Mouse (Mus musculus) large intestine, adult 2 months (tissue): ENCODE results near the gene Slc38a6. TPM values are rescaled to one million over a fixed set of nuclear protein-coding genes. Genes with fewer than 3 reads are reported as not detected.

ENCODE experiments used
- DNase-seq: peaks from one replicate; pipeline ENCODE4 v3.0.0-alpha.2; 2012; ENCODE audit warnings: low read depth, low spot score
- WGBS: fragments of 180-500 bp; shearing (Covaris S2); methylation state at CpG from one replicate; pipeline ENCODE4 v1.1.7; 2018; 5-methylcytosine and 5-hydroxymethylcytosine counted together
- polyA plus RNA-seq: library from polyadenylated mRNA; depleted of rRNA; stranded (reverse); fragments of >200 nt; gene quantifications from 2 replicates; pipeline ENCODE4 v1.2.3, GENCODE M21; 2012

Gene Slc38a6
- polyA plus RNA-seq, 1 experiment: 4.2 TPM

- DNase-seq: no peak
- WGBS: 85% methylated on average over 5 of the region's 5 CpGs
Measured at GRCm38 (mm10) chr12:73353362-73353761, 66.8 kb downstream of the Slc38a6 start.

GRCm38 (mm10) chr12:73354521-73354920 is 67.9 kb downstream of the Slc38a6 start:
- DNase-seq: no peak
- 65% methylated on average over 4 of the region's 4 CpGs for WGBS

GRCm38 (mm10) chr12:73355084-73355775 is 68.7 kb downstream of the Slc38a6 start:
- 83% methylated on average over 14 of the region's 14 CpGs for WGBS
- DNase-seq: no peak

GRCm38 (mm10) chr12:73356696-73357095 is 70.1 kb downstream of the Slc38a6 start:
- WGBS: 68% methylated on average over 2 of the region's 2 CpGs
- no peak for DNase-seq

GRCm38 (mm10) chr12:73357311-73357710 is 70.7 kb downstream of the Slc38a6 start:
- DNase-seq: no peak
- 89% methylated on average over 5 of the region's 5 CpGs for WGBS

GRCm38 (mm10) chr12:73357736-73358135 is 71.2 kb downstream of the Slc38a6 start:
- no peak for DNase-seq

GRCm38 (mm10) chr12:73358640-73359039 is 72.1 kb downstream of the Slc38a6 start:
- WGBS: 84% methylated on average over 2 of the region's 2 CpGs

More at GRCm38 (mm10) chr12:73357736-73358135, 71.2 kb downstream of the Slc38a6 start:
- 91% methylated on average over 3 of the region's 3 CpGs for WGBS

GRCm38 (mm10) chr12:73359520-73359919 is 72.9 kb downstream of the Slc38a6 start:
- no peak for DNase-seq

More at GRCm38 (mm10) chr12:73358640-73359039, 72.1 kb downstream of the Slc38a6 start:
- DNase-seq: no peak

GRCm38 (mm10) chr12:73361201-73361600 is 74.6 kb downstream of the Slc38a6 start:
- WGBS: 62% methylated on average over 11 of the region's 11 CpGs
- no peak for DNase-seq

More at GRCm38 (mm10) chr12:73359520-73359919, 72.9 kb downstream of the Slc38a6 start:
- WGBS: 82% methylated on average over 4 of the region's 4 CpGs

- 88% methylated on average over 6 of the region's 6 CpGs for WGBS
- DNase-seq: no peak
Measured at GRCm38 (mm10) chr12:73363401-73363800, 76.8 kb downstream of the Slc38a6 start.

- 93% methylated on average over 3 of the region's 3 CpGs for WGBS
- DNase-seq: no peak
Measured at GRCm38 (mm10) chr12:73363956-73364355, 77.4 kb downstream of the Slc38a6 start.

- 91% methylated on average over 7 of the region's 7 CpGs for WGBS
Measured at GRCm38 (mm10) chr12:73366581-73366980, 80.0 kb downstream of the Slc38a6 start.

GRCm38 (mm10) chr12:73367460-73368079 is 81.0 kb downstream of the Slc38a6 start:
- no peak for DNase-seq
- 39% methylated on average over 20 of the region's 20 CpGs for WGBS

More at GRCm38 (mm10) chr12:73366581-73366980, 80.0 kb downstream of the Slc38a6 start:
- no peak for DNase-seq

GRCm38 (mm10) chr12:73368868-73369608 is 82.5 kb downstream of the Slc38a6 start:
- DNase-seq: no peak
- 71% methylated on average over 6 of the region's 7 CpGs for WGBS

GRCm38 (mm10) chr12:73370367-73370944 is 83.9 kb downstream of the Slc38a6 start:
- no peak for DNase-seq
- 68% methylated on average over 4 of the region's 4 CpGs for WGBS

GRCm38 (mm10) chr12:73371132-73371531 is 84.6 kb downstream of the Slc38a6 start:
- 75% methylated on average over 7 of the region's 7 CpGs for WGBS
- DNase-seq: no peak

- WGBS: 82% methylated on average over 5 of the region's 5 CpGs
- DNase-seq: no peak
Measured at GRCm38 (mm10) chr12:73378026-73378425, 91.4 kb downstream of the Slc38a6 start.

- DNase-seq: no peak
- 48% methylated on average over 13 of the region's 13 CpGs for WGBS
Measured at GRCm38 (mm10) chr12:73378724-73379355, 92.3 kb downstream of the Slc38a6 start.

GRCm38 (mm10) chr12:73380686-73381360 is 94.2 kb downstream of the Slc38a6 start:
- no peak for DNase-seq
- 66% methylated on average over 8 of the region's 8 CpGs for WGBS
